Mouse (Mus musculus) liver, embryonic 11.5 days (tissue): ENCODE results near the gene Sfxn2. TPM values are rescaled to one million over a fixed set of nuclear protein-coding genes. Genes with fewer than 3 reads are reported as not detected.

Experiments
- ATAC-seq: fragments of 200-750 bp; cut with Nextera tagmentation; replicated peaks from 2 replicates; pipeline ENCODE4 v1.8.0; 2017; ENCODE audit warnings: moderate number of reproducible peaks, mild to moderate bottlenecking, moderate TSS enrichment, moderate library complexity; ENCODE audit not compliant: low FRiP score
- DNase-seq: peaks from one replicate; pipeline ENCODE4 v3.0.0-alpha.2; 2017; ENCODE audit warnings: low spot score
- H3K27ac ChIP-seq: fragments of 300-500 bp; sonication (generic); 2 replicates; pipeline ENCODE4 v1.5.1; 2014; ENCODE audit warnings: mild to moderate bottlenecking, low read depth, low read length, control low read depth
- H3K27me3 ChIP-seq: fragments of 300-500 bp; sonication (generic); replicated peaks from 2 replicates; pipeline ENCODE4 v1.6.1; 2014; ENCODE audit warnings: low read length, mixed read lengths; ENCODE audit not compliant: control insufficient read depth, insufficient read depth
- H3K36me3 ChIP-seq: fragments of 300-500 bp; sonication (generic); 2 replicates; pipeline ENCODE4 v1.6.1; 2014; ENCODE audit warnings: mild to moderate bottlenecking, low read length, moderate library complexity, mixed read lengths; ENCODE audit not compliant: control insufficient read depth, insufficient read depth
- H3K4me1 ChIP-seq: fragments of 300-500 bp; sonication (generic); replicated peaks from 2 replicates; pipeline ENCODE4 v1.6.1; 2014; ENCODE audit warnings: low read length, mixed read lengths; ENCODE audit not compliant: control insufficient read depth, insufficient read depth
- H3K4me2 ChIP-seq: fragments of 300-500 bp; sonication (generic); 2 replicates; pipeline ENCODE4 v1.6.1; 2014; ENCODE audit warnings: mild to moderate bottlenecking, control low read depth, moderate library complexity
- H3K4me3 ChIP-seq: fragments of 300-500 bp; sonication (generic); 2 replicates; pipeline ENCODE4 v1.5.1; 2014; ENCODE audit warnings: low read depth, low read length, control low read depth
- H3K9ac ChIP-seq: fragments of 300-500 bp; sonication (generic); 2 replicates; pipeline ENCODE4 v1.6.1; 2014; ENCODE audit warnings: low read depth, low read length, control low read depth
- H3K9me3 ChIP-seq: fragments of 300-500 bp; sonication (generic); 2 replicates; pipeline ENCODE4 v1.6.1; 2016; ENCODE audit warnings: low read length, inconsistent platforms, mixed read lengths; ENCODE audit not compliant: control insufficient read depth
- WGBS: fragments of 180-500 bp; shearing (Covaris S2); extraction: QIAGEN DNeasy Blood & Tissue Kit; methylation state at CpG from one replicate; pipeline ENCODE4 v1.1.7; 2014; 5-methylcytosine and 5-hydroxymethylcytosine counted together
- polyA plus RNA-seq: library from polyadenylated mRNA; unstranded; fragments of >200 nt; fragmentation: Nextera tagmentation; extraction: Ambion mirVana; gene quantifications from 2 replicates; pipeline ENCODE4 v1.2.1, GENCODE M21; 2014

Gene Sfxn2
- polyA plus RNA-seq, 1 experiment from 2014 or later, result 26.2 TPM

- WGBS, result 3% methylated on average over 20 of the region's 20 CpGs
- Histone ChIP-seq H3K9me3 (no peaks in the 10 kb centered on the region), H3K4me1 (peaks cover 71% of the 10 kb centered on the region), H3K4me3 (peak overlapping the region; percentile 19), H3K9ac (peak overlapping the region; percentile 54; the same call in 1 of the 2 replicates), H3K36me3 (no peaks in the 10 kb centered on the region), H3K27me3 (no peaks in the 10 kb centered on the region; the same call in 1 of the 2 replicates), H3K27ac (peak overlapping the region; percentile 41), H3K4me2 (peak overlapping the region; percentile 70)
- ATAC-seq (peak; percentile 46), DNase-seq (peak; percentile 61)
Measured at GRCm38 (mm10) chr19:46528529-46529213, 44.5 kb upstream of the Sfxn2 start.

- Histone ChIP-seq H3K36me3 (no peaks in the 10 kb centered on the region), H3K4me2 (peak overlapping the region; percentile 70), H3K4me1 (peaks cover 65% of the 10 kb centered on the region), H3K9me3 (no peaks in the 10 kb centered on the region), H3K9ac (0 out of 2 replicates have a peak overlapping the region, but pooled peaks have one; percentile 6), H3K27ac (0 out of 2 replicates have a peak overlapping the region, but pooled peaks have one; percentile 41), H3K4me3 (no peak overlapping the region), H3K27me3 (no peaks in the 10 kb centered on the region)
- DNase-seq (no peak), ATAC-seq (no peak)
- 23% methylated on average over 13 of the region's 13 CpGs for WGBS
Measured at GRCm38 (mm10) chr19:46529601-46530448, 43.3 kb upstream of the Sfxn2 start.

GRCm38 (mm10) chr19:46530449-46530990, 42.6 kb upstream of the Sfxn2 start:
- Histone ChIP-seq H3K4me3 (no peak overlapping the region), H3K27me3 (no peaks in the 10 kb centered on the region), H3K36me3 (no peaks in the 10 kb centered on the region), H3K9ac (0 out of 2 replicates have a peak overlapping the region, but pooled peaks have one; percentile 6), H3K27ac (no peak overlapping the region; the same call in 1 of the 2 replicates), H3K4me1 (peaks cover 64% of the 10 kb centered on the region), H3K9me3 (no peaks in the 10 kb centered on the region), H3K4me2 (peak overlapping the region; percentile 36)
- WGBS, result 34% methylated on average over 8 of the region's 8 CpGs
- ATAC-seq, result no peak
- DNase-seq, result no peak

DNA sequence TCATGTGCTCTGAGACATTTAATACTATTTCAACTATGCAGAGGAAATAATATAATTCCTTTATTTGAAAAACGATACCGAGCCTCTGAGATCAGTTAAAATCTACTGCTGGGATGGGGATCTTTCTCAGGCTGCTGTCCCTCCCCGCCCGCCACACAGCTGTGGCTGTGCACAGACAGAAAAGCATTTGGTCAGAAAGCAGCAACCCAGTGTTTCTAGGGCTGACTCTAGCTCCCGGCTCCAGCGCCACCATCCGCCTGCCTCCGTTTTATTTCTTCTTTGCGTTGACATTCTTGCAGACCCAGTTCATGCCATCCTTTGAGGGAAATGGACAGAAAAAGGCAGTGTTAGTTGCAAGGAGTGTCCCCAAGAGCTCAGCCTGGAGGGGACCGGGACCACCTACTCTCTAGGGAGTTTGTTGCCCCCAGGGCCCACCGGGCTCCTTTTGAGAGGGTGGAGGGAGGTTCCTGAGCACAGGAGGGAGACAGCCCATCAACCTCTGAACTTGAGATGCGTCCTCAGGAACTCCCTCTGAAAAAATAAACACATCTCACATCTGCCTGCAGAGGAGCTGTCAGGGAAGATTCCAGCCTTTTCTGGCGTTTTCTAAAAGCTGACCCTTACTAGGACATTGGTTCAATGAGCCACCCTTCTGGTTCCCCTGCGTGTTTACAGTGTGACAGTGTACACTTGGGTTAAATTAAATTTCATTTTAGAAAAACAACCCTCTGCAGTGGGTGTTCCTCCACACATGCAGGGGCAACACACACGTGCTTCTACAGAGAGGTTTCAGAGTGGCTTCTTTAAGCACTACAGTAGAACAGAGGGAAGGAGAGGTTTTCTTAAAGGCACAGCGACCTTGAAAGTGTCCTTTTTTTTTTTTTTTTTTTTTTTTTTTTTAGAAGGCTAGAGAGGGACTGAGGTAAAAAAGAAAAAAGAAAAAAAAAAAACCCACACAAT, 41.8 kb upstream of the Sfxn2 start:
- no peaks in the 10 kb centered on the region for H3K9me3 ChIP-seq
- H3K27me3 ChIP-seq, result no peaks in the 10 kb centered on the region
- WGBS, result 23% methylated on average over 16 of the region's 16 CpGs
- no peaks in the 10 kb centered on the region for H3K36me3 ChIP-seq
- peak overlapping the region; percentile 31; the same call in 1 of the 2 replicates for H3K9ac ChIP-seq
- H3K4me2 ChIP-seq, result peak overlapping the region; percentile 36
- peak overlapping the region; percentile 52 for H3K27ac ChIP-seq
- no peak for ATAC-seq
- H3K4me1 ChIP-seq, result peaks cover 64% of the 10 kb centered on the region
- DNase-seq, result peak; percentile 33
- H3K4me3 ChIP-seq, result no peak overlapping the region

- 15% methylated on average over 10 of the region's 10 CpGs for WGBS
- ATAC-seq, result peak; percentile 46; the same call in 1 of the 2 replicates
- no peak for DNase-seq
- Histone ChIP-seq H3K4me1 (peaks cover 64% of the 10 kb centered on the region), H3K27me3 (no peaks in the 10 kb centered on the region), H3K9ac (0 out of 2 replicates have a peak overlapping the region, but pooled peaks have one; percentile 25), H3K4me3 (no peak overlapping the region), H3K36me3 (no peaks in the 10 kb centered on the region), H3K4me2 (peak overlapping the region; percentile 36), H3K9me3 (no peaks in the 10 kb centered on the region), H3K27ac (peak overlapping the region; percentile 52; the same call in 1 of the 2 replicates)
Measured at GRCm38 (mm10) chr19:46532031-46532688, 41.0 kb upstream of the Sfxn2 start.

DNA sequence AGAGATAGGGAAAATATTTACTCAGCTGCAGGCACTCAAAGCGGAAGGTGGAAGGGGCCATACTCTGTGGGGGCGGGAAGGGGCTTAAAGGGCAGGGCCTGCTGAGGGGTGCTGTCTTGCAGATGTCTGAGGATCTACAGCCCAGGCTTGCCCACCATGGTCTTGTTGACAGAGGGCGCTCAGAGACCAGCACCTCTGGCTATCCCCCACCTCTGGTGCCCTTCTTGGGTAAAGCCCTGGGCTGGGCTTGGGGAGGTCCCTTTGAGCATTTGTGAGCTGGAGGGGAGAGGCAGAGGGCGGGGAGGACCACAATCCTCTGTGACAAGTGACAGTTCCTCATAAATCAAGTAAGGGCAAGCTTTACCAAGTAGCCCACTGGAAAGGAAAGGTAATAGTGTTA, 40.1 kb upstream of the Sfxn2 start:
- Histone ChIP-seq H3K9me3 (no peaks in the 10 kb centered on the region), H3K4me3 (no peak overlapping the region), H3K4me1 (peaks cover 61% of the 10 kb centered on the region), H3K9ac (peak overlapping the region; percentile 3; the same call in 1 of the 2 replicates), H3K36me3 (no peaks in the 10 kb centered on the region), H3K4me2 (no peak overlapping the region), H3K27me3 (no peaks in the 10 kb centered on the region), H3K27ac (no peak overlapping the region)
- ATAC-seq, result no peak
- WGBS, result 57% methylated on average over 4 of the region's 4 CpGs
- DNase-seq, result no peak

DNA sequence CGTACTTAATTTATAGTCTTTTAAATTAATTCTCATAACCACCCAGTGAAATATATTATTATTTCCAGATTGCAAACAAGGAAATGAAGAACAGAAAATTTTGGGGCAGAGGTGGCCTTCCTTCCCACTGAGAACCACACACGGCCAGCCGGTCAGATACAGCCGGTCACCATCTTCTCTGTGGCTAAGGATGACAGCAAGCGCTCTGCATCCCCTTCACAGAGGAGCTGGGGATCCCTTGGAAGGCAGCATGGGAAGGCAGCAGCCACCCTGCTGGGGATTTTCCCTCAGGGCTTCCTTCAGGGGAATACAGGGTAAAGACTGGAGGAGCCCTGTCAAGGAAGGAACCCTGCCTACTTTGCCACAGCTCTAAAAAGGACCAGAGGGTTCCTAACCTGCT, 39.6 kb upstream of the Sfxn2 start:
- WGBS, result 79% methylated on average over 5 of the region's 5 CpGs
- DNase-seq (no peak), ATAC-seq (no peak)
- Histone ChIP-seq H3K9ac (no peak overlapping the region), H3K27me3 (no peaks in the 10 kb centered on the region), H3K36me3 (no peaks in the 10 kb centered on the region; the same call in 1 of the 2 replicates), H3K4me3 (no peak overlapping the region), H3K9me3 (no peaks in the 10 kb centered on the region), H3K4me1 (peaks cover 56% of the 10 kb centered on the region), H3K27ac (no peak overlapping the region), H3K4me2 (no peak overlapping the region)
